Mouse (Mus musculus) B cell, adult 62 days (primary cell): ENCODE results near the gene Elp6. TPM values are rescaled to one million over a fixed set of nuclear protein-coding genes. Genes with fewer than 3 reads are reported as not detected.

Experiments used
- total RNA-seq: library from RNA; stranded (reverse); gene quantifications from 4 replicates; pipeline ENCODE4 v1.2.4, GENCODE M21; 2023

The Elp6 gene
- total RNA-seq: 7.4 to 9.7 TPM (median 8.0 TPM) in 4 replicates

DNA sequence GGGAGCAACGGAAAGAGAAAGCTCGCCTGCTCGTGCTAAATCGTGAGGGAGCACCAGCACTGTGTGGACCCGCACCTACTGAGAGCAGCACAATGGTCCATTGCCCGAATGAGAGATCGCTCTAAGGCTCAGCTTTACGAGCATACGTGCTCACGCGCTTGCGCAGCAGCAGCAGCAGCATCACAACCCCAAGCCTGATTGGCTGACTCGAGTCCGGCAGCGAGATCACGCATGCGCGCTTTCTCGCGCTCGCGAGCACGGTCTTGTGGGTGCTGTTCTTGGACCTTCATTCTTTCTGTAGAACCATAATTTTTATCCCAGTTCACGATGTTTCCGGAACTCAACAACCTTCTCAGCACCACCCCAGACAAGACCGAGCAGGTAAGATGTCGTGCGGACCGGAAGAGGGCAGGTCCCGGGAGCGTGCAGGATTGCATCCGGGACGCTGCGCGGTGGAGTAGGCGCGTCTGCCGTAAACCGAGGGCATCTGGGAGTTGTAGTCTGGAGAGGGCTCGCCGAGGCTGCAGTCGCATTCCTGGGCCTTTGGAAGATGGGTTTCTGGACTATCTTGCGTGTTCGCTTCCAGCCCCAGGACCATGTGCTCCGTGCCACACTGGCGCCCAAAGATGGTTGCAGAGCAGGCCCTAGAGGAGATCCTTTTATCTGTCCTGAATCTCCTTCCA is at the start of gene Elp6:
Gene Elp6 (plus strand): TSS at position 205 of the 683 bp plus-strand sequence.

DNA sequence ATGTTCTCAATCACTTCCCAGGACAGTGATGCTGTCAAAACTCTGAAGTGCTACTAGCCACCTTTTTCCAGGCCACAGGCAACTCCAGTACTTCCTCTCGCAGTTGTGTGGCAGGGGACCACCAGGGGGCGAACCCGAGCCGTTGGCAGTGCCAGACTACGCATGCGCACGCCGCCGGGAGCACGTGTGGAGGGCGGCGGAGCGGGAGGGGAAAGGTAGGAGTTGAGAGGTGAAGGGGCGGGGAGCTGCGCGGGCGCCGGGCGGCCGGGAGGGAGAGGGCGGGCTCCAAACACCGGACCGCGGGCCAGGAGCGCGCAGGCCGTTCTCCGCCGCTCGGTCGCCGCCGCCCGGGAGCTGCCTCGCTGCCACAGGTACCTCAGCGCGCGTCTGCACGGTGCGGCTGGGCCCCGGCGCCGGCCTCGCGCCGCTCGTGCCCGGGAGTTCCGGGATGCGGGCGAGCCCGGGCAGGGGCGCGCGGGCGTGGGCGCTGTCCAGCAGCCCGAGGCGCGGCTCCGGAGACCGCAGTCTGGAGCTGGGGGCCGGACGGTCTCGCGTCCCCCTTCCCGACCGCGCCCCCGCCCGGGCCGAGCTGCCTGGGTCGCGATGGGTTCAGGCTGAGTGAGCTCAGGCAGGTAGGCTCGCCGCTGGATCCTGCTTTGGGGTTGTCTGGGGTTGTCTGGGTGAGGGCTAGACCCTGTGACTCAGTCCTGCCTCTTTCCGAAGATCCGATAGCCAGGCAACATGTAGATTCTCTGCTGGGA is 28.3 kb downstream of the Elp6 start, which contains the start of gene Scap:
Gene Scap (plus strand): TSS at position 154 of the 761 bp plus-strand sequence.

Other genes with a start within 250 kb of the Elp6 start
- gene Smarcc1, start 187.5 kb upstream of the Elp6 start, total RNA-seq: 65.0 to 72.3 TPM (median 71.7 TPM) in 4 replicates
- 128 to 165 TPM (median 136 TPM) in 4 replicates for gene Dhx30, start 187.3 kb upstream of the Elp6 start, total RNA-seq
- 2.9 to 3.4 TPM (median 3.2 TPM) in 4 replicates for gene Cspg5, start 61.4 kb upstream of the Elp6 start, total RNA-seq
- gene Scap, start 28.1 kb downstream of the Elp6 start, total RNA-seq: 69.3 to 87.5 TPM (median 75.0 TPM) in 4 replicates
- gene Ptpn23, start 103.0 kb downstream of the Elp6 start, total RNA-seq: 154 to 174 TPM (median 164 TPM) in 4 replicates
- gene Ngp, start 114.6 kb downstream of the Elp6 start, total RNA-seq: 2.3 to 3.3 TPM (median 2.7 TPM) in 4 replicates
- 49.0 to 52.0 TPM (median 50.9 TPM) in 4 replicates for gene Klhl18, start 171.5 kb downstream of the Elp6 start, total RNA-seq
- gene Kif9, start 171.8 kb downstream of the Elp6 start, total RNA-seq: 2.7 to 3.7 TPM (median 3.2 TPM) in 4 replicates
- gene Setd2, start 227.4 kb downstream of the Elp6 start, total RNA-seq: 215 to 230 TPM (median 227 TPM) in 4 replicates